Mouse (Mus musculus) embryonic facial prominence, embryonic 11.5 days (tissue): ENCODE data around the gene Sdhc. TPM values are rescaled to one million over a fixed set of nuclear protein-coding genes. Genes with fewer than 3 reads are reported as not detected.

Experiments used
- ATAC-seq: fragments of 200-750 bp; cut with Nextera tagmentation; replicated peaks from 2 replicates; pipeline ENCODE4 v1.8.0; 2017; ENCODE audit warnings: low read depth; ENCODE audit not compliant: insufficient number of reproducible peaks, low FRiP score, low TSS enrichment
- DNase-seq: peaks from one replicate; pipeline ENCODE4 v3.0.0-alpha.2; 2015; ENCODE audit warnings: low spot score
- H3K27ac ChIP-seq: fragments of 300-500 bp; sonication (generic); replicated peaks from 2 replicates; pipeline ENCODE4 v1.5.1; 2014; ENCODE audit warnings: mild to moderate bottlenecking, low read depth, low read length, control low read depth
- H3K27me3 ChIP-seq: fragments of 300-500 bp; sonication (generic); 2 replicates; pipeline ENCODE4 v1.6.1; 2014; ENCODE audit warnings: mild to moderate bottlenecking, low read length, moderate library complexity, mixed read lengths; ENCODE audit not compliant: control insufficient read depth, insufficient read depth
- H3K36me3 ChIP-seq: fragments of 300-500 bp; sonication (generic); replicated peaks from 2 replicates; pipeline ENCODE4 v1.6.1; 2014; ENCODE audit warnings: low read depth, mild to moderate bottlenecking, low read length, moderate library complexity, mixed read lengths; ENCODE audit not compliant: control insufficient read depth, insufficient read depth
- H3K4me1 ChIP-seq: fragments of 300-500 bp; sonication (generic); 2 replicates; pipeline ENCODE4 v1.6.1; 2014; ENCODE audit warnings: low read length, mixed read lengths; ENCODE audit not compliant: control insufficient read depth, insufficient read depth
- H3K4me2 ChIP-seq: fragments of 300-500 bp; sonication (generic); 2 replicates; pipeline ENCODE4 v1.6.1; 2014; ENCODE audit warnings: low read depth, mild to moderate bottlenecking, control low read depth, low read length, moderate library complexity
- H3K4me3 ChIP-seq: fragments of 300-500 bp; sonication (generic); 2 replicates; pipeline ENCODE4 v1.5.1; 2014; ENCODE audit warnings: low read depth, low read length, control low read depth
- H3K9ac ChIP-seq: fragments of 300-500 bp; sonication (generic); replicated peaks from 2 replicates; pipeline ENCODE4 v1.6.1; 2014; ENCODE audit warnings: mild to moderate bottlenecking, control low read depth, low read length
- H3K9me3 ChIP-seq: fragments of 300-500 bp; sonication (generic); replicated peaks from 2 replicates; pipeline ENCODE4 v1.6.1; 2016; ENCODE audit warnings: mild to moderate bottlenecking, low read length, inconsistent platforms, mixed read lengths; ENCODE audit not compliant: control insufficient read depth
- WGBS: fragments of 180-500 bp; shearing (Covaris S2); extraction: QIAGEN DNeasy Blood & Tissue Kit; methylation state at CpG from one replicate; pipeline ENCODE4 v1.1.7; 2014; 5-methylcytosine and 5-hydroxymethylcytosine counted together
- polyA plus RNA-seq: library from polyadenylated mRNA; unstranded; fragments of >200 nt; fragmentation: Nextera tagmentation; extraction: Ambion mirVana; gene quantifications from 2 replicates; pipeline ENCODE4 v1.2.1, GENCODE M21; 2014

Sdhc gene
- polyA plus RNA-seq, 1 experiment from 2014 or later: 252 TPM

- no peaks in the 10 kb centered on the region for H3K36me3 ChIP-seq
- no peak for ATAC-seq
- no peak for DNase-seq
- no peak overlapping the region for H3K4me3 ChIP-seq
- H3K27ac ChIP-seq: no peak overlapping the region
- peaks cover 8% of the 10 kb centered on the region for H3K4me1 ChIP-seq
- no peak overlapping the region for H3K9ac ChIP-seq
- no peak overlapping the region for H3K4me2 ChIP-seq
- no peaks in the 10 kb centered on the region for H3K9me3 ChIP-seq
- WGBS: 93% methylated on average over 9 of the region's 9 CpGs
- peaks cover 29% of the 10 kb centered on the region for H3K27me3 ChIP-seq
Observed at GRCm38 (mm10) chr1:171190832-171191231, 40.4 kb upstream of the Sdhc start.

GRCm38 (mm10) chr1:171189476-171190114 lies 39.2 kb upstream of the Sdhc start:
- peaks cover 6% of the 10 kb centered on the region; the same call in 1 of the 2 replicates for H3K4me1 ChIP-seq
- no peak overlapping the region for H3K27ac ChIP-seq
- WGBS: 37% methylated on average over 14 of the region's 14 CpGs
- H3K36me3 ChIP-seq: no peaks in the 10 kb centered on the region
- peaks cover 17% of the 10 kb centered on the region for H3K27me3 ChIP-seq
- peak overlapping the region; percentile 22; the same call in 1 of the 2 replicates for H3K9ac ChIP-seq
- no peak overlapping the region for H3K4me2 ChIP-seq
- no peaks in the 10 kb centered on the region for H3K9me3 ChIP-seq
- no peak overlapping the region for H3K4me3 ChIP-seq
- no peak for ATAC-seq
- no peak for DNase-seq

- Histone ChIP-seq H3K4me3 (no peak overlapping the region), H3K4me2 (no peak overlapping the region), H3K27me3 (peaks cover 12% of the 10 kb centered on the region), H3K4me1 (peaks cover 4% of the 10 kb centered on the region; the same call in 1 of the 2 replicates), H3K27ac (no peak overlapping the region), H3K36me3 (no peaks in the 10 kb centered on the region), H3K9me3 (no peaks in the 10 kb centered on the region), H3K9ac (peak overlapping the region; percentile 22; the same call in 1 of the 2 replicates)
- ATAC-seq (no peak), DNase-seq (no peak)
- WGBS: 19% methylated on average over 8 of the region's 8 CpGs
Observed at GRCm38 (mm10) chr1:171189046-171189445, 38.6 kb upstream of the Sdhc start.

GRCm38 (mm10) chr1:171187851-171188700 lies 37.7 kb upstream of the Sdhc start:
- no peak overlapping the region for H3K4me2 ChIP-seq
- H3K36me3 ChIP-seq: no peaks in the 10 kb centered on the region
- no peaks in the 10 kb centered on the region for H3K9me3 ChIP-seq
- peaks cover 3% of the 10 kb centered on the region; the same call in 1 of the 2 replicates for H3K4me1 ChIP-seq
- 52% methylated on average over 13 of the region's 13 CpGs for WGBS
- H3K27ac ChIP-seq: no peak overlapping the region
- H3K4me3 ChIP-seq: no peak overlapping the region
- H3K9ac ChIP-seq: no peak overlapping the region
- DNase-seq: no peak
- no peak for ATAC-seq
- peaks cover 4% of the 10 kb centered on the region for H3K27me3 ChIP-seq

- H3K4me2 ChIP-seq: no peak overlapping the region
- WGBS: 65% methylated on average over 8 of the region's 8 CpGs
- H3K27me3 ChIP-seq: no peaks in the 10 kb centered on the region
- H3K4me1 ChIP-seq: peaks cover 3% of the 10 kb centered on the region; the same call in 1 of the 2 replicates
- no peak for DNase-seq
- no peaks in the 10 kb centered on the region for H3K9me3 ChIP-seq
- no peak overlapping the region for H3K4me3 ChIP-seq
- H3K36me3 ChIP-seq: no peaks in the 10 kb centered on the region
- ATAC-seq: no peak
- no peak overlapping the region for H3K27ac ChIP-seq
- no peak overlapping the region for H3K9ac ChIP-seq
Observed at GRCm38 (mm10) chr1:171185655-171186054, 35.3 kb upstream of the Sdhc start.

- 81% methylated on average over 7 of the region's 7 CpGs for WGBS
- Histone ChIP-seq H3K36me3 (no peaks in the 10 kb centered on the region), H3K4me3 (no peak overlapping the region), H3K9ac (no peak overlapping the region), H3K9me3 (no peaks in the 10 kb centered on the region), H3K4me2 (no peak overlapping the region), H3K4me1 (peaks cover 1% of the 10 kb centered on the region; the same call in 1 of the 2 replicates), H3K27ac (no peak overlapping the region), H3K27me3 (no peaks in the 10 kb centered on the region)
- no peak for DNase-seq
- no peak for ATAC-seq
Observed at GRCm38 (mm10) chr1:171184314-171184713, 33.9 kb upstream of the Sdhc start.

- ATAC-seq: no peak
Observed at GRCm38 (mm10) chr1:171183620-171184019, 33.2 kb upstream of the Sdhc start.

GRCm38 (mm10) chr1:171183025-171183424 lies 32.6 kb upstream of the Sdhc start:
- Histone ChIP-seq H3K4me2 (no peak overlapping the region), H3K27me3 (no peaks in the 10 kb centered on the region), H3K9ac (no peak overlapping the region), H3K9me3 (no peaks in the 10 kb centered on the region), H3K36me3 (no peaks in the 10 kb centered on the region), H3K4me1 (no peaks in the 10 kb centered on the region), H3K4me3 (no peak overlapping the region), H3K27ac (no peak overlapping the region)
- WGBS: 80% methylated on average over 3 of the region's 3 CpGs
- DNase-seq: no peak
- no peak for ATAC-seq

More at GRCm38 (mm10) chr1:171183620-171184019, 33.2 kb upstream of the Sdhc start:
- H3K4me2 ChIP-seq: no peak overlapping the region
- DNase-seq: no peak
- WGBS: 61% methylated on average over 3 of the region's 3 CpGs
- H3K27ac ChIP-seq: no peak overlapping the region
- H3K9me3 ChIP-seq: no peaks in the 10 kb centered on the region
- no peak overlapping the region for H3K9ac ChIP-seq
- H3K4me3 ChIP-seq: no peak overlapping the region
- no peaks in the 10 kb centered on the region for H3K27me3 ChIP-seq
- H3K36me3 ChIP-seq: no peaks in the 10 kb centered on the region
- no peaks in the 10 kb centered on the region for H3K4me1 ChIP-seq
